Mouse (Mus musculus) c-Kit-negative CD71-positive TER-119-positive erythroid progenitor cells, embryonic 14.5 days (primary cell): ENCODE results near the gene Trim14.
"Not testable (repeated sequence)": the region's sequence is repeated elsewhere in the genome, so short reads cannot be mapped to it uniquely, and the experiment has no call there.

Source experiments
- DNase-seq: peaks from one replicate; pipeline ENCODE4 v3.0.0-alpha.2; 2013; ENCODE audit warnings: low read depth, low spot score

Gene Trim14

DNA sequence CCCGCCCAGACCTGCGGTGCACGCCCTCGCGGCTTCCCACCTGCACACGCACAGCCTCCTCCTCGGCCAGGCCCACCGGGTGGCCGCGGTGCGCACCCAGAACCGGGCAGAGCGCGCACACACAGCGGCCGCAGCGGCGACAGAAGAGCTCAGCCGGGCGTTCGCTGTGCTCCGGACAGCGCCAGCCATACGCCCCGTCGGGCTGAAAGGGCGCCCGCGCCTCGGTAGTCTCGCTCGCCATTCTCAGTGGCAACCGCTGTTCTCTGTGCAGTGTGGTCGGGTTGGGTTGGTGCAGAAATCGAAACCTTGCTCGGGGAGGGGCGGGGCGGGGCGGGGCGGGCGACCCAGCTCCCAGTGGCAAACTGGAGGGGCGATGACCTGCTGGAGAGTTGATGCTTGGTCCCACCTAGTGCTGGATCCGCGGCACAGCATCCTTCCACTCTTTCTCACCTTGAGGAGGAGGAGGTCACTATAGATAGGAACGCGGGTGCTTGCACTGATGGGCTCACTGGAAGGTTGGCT is at the start of gene Trim14:
TSS of gene Trim14 (minus strand) at position 302 of the 522 bp plus-strand sequence.
- no peak for DNase-seq

DNA sequence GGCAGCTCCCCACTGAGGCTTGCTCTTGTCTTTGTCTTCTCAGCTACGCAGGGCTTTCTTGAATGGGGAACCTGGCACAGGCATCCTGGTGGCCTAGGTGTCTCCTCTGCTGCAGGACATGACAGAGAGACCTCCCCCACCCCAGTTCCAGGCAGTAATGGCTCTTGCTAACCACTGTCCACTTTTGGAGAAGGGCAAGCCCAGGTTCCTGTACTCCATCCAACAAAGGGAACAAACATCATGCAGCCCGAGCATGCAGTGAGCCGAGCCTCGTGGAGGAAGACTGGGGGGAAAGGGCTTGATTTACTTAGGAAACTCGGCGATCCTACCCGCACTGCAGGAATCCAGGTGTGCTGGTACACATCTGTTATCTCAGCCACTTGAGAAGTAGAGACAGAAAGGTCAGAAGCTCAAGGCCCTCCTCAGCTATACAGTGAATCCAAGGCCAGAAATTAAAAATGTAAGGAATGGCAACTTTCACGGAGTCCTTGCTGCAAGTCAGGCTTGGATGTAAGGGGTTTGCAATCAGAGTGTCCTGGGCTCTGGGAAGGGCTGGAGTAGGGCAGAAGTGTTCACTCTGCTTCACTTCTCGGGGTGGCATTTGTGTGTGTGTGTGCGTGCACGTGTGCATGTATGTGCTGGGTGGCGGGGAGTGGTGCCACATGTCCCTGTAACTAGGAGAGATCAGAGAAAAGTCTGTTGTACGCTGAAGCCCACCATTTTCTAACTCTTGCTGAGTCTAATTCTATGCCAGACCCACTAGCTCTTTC is 49.3 kb upstream of the Trim14 start:
- no peak for DNase-seq

DNA sequence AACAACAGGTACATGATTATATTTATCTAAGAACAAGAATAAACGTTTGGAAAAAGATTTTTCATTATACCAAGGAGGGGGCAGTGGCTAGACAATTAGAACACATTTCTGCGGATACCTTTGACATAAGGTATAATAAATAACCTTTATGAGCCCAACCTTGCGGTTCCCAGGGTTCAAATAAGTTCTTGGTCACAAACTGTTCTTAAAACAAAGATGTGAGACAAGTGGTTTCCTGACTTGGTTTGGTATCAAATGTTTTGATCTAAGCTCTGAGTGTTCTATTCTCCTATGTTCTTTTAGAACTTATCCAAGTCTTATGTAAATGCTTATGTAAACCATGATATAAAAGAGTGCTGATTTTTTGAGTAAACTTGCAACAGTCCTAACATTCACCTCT is 48.6 kb upstream of the Trim14 start:
- not testable (repeated sequence) for DNase-seq

DNA sequence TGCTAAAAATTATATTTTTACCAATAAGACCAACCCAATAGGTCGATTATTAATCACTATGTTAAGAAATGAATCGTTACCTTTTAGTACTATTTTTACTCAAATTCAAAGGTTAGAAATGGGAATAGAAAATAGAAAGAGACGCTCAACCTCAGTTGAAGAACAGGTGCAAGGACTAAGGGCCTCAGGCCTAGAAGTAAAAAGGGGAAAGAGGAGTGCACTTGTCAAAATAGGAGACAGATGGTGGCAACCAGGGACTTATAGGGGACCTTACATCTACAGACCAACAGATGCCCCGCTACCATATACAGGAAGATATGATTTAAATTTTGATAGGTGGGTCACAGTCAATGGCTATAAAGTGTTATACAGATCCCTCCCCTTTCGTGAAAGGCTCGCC is 48.1 kb upstream of the Trim14 start:
- not testable (repeated sequence) for DNase-seq

DNA sequence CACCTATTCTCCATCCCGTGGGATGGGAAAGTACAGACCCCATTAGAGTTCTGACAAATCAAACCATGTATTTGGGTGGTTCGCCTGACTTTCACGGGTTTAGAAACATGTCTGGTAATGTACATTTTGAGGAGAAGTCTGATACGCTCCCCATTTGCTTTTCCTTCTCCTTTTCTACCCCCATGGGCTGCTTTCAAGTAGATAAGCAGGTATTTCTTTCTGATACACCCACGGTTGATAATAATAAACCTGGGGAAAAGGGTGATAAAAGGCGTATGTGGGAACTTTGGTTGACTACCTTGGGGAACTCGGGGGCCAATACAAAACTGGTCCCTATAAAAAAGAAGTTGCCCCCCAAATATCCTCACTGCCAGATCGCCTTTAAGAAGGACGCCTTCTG is 46.1 kb upstream of the Trim14 start:
- not testable (repeated sequence) for DNase-seq

DNA sequence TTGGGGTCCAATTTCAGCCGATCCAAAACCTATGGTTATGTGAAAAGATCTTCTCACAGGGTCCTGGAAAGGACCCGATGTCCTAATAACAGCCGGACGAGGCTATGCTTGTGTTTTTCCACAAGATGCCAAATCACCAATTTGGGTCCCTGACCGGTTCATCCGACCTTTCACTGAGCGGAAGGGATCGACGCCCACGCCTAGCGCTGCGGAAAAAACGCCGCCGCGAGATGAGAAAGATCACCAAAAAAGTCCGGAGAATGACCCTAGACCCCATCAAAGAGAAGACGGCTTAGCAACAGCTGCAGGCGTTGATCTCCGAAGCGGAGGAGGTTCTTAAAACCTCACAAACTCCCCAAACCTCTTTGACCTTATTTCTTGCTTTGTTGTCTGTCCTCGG is 45.6 kb upstream of the Trim14 start:
- not testable (repeated sequence) for DNase-seq

DNA sequence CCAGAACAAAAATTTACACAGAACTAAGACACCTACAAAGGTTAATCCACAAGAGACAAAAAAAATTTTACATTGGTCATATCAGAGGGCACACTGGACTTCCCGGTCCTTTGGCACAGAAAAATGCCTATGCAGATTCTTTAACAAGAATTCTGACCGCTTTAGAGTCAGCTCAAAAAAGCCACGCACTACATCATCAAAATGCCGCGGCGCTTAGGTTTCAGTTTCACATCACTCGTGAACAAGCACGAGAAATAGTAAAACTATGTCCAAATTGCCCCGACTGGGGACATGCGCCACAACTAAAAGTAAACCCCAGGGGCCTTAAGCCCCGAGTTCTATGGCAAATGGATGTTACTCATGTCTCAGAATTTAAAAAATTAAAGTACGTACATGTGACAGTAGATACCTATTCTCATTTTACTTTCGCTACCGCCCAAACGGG is 44.9 kb upstream of the Trim14 start:
- DNase-seq = not testable (repeated sequence)

DNA sequence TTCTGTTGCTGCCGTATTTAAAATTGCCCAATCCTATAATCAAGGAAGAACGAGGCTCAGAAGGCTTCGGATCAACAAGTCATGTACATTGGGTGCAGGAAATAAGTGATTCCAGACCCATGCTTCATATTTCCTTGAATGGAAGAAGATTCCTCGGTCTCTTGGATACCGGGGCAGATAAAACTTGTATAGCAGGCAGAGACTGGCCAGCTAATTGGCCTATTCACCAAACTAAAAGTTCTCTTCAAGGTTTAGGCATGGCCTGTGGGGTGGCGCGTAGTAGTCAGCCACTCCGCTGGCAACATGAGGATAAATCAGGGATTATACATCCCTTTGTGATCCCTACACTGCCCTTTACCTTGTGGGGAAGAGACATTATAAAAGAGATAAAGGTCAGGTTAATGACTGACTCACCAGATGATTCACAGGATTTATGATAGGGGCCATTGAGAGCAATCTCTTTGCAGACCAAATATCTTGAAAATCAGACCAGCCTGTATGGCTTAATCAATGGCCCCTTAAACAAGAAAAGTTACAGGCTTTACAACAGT is 42.9 kb upstream of the Trim14 start:
- DNase-seq = not testable (repeated sequence)

DNA sequence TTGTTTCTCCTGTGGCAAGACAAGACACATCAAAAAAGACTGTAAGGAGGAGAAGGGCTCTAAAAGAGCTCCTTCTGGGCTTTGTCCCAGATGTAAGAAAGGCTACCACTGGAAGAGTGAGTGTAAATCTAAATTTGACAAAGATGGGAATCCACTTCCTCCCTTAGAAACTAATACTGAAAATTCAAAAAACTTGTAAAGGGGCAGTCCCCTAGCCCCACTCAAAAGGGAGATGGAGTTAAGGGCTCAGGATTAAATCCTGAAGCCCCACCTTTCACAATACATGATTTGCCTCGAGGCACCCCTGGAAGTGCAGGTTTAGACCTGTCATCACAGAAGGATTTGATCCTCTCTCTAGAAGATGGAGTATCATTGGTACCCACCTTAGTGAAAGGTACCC is 42.3 kb upstream of the Trim14 start:
- no peak for DNase-seq

DNA sequence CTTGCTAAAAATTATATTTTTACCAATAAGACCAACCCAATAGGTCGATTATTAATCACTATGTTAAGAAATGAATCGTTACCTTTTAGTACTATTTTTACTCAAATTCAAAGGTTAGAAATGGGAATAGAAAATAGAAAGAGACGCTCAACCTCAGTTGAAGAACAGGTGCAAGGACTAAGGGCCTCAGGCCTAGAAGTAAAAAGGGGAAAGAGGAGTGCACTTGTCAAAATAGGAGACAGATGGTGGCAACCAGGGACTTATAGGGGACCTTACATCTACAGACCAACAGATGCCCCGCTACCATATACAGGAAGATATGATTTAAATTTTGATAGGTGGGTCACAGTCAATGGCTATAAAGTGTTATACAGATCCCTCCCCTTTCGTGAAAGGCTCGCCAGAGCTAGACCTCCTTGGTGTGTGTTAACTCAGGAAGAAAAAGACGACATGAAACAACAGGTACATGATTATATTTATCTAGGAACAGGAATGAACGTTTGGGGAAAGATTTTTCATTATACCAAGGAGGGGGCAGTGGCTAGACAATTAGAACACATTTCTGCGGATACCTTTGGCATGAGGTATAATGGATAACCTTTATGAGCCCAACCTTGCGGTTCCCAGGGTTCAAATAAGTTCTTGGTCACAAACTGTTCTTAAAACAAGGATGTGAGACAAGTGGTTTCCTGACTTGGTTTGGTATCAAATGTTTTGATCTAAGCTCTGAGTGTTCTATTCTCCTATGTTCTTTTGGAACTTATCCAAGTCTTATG is 39.8 kb upstream of the Trim14 start:
- not testable (repeated sequence) for DNase-seq

DNA sequence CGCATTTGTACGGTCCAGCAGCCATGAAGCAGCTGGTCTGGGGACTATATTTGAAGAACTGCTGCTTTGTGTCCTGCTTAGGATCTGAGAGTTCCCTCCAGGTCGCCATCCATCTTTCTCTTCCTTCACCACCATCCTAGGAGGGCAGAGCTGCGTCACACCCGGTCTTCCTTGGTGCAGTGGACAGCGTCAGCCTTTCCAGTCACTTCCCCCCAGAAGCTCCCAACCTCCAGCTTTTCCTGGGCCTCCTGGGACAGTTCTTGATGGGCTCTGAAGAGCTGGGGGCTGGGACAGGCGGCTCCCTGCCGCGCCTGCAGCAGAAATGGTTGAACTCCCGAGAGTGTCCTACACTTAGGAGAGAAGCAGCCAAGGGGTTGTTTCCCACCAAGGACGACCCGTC is 38.9 kb upstream of the Trim14 start:
- DNase-seq = no peak

DNA sequence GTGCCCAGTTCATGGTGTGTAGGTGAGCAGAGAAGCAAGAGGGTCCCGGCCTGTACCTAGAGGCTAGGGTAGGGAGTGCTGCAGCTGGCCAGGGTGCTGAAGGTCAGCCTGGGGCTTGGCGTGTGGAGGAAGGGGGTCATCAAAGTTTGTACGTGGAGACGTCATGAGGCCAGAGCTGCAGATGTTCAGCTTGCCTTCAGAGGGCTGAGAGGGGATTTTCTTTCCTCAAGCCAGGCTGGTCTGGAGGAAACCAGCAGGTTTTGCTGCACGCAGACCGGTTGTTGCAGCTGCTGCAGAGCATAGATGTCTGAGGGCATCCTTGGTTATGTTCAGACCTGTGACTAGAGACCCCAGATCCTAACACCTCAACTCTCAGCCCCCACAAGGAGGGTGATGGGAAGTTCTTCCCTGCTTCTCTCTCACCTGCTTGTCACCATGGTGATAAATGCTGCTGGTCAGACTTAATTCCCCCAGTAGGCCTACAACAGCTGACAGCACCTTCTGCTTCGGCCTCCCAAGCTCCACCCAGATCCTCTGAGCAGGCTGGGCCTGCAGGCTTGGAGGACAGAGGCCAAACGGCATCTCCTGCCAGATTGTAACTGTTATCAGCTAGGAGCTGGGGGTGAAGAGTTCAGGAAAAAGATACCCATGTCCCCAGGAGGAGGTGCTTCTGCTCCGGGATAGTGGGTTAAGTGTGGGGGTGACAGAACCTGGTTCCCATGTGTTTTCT is 38.2 kb upstream of the Trim14 start:
- no peak for DNase-seq

DNA sequence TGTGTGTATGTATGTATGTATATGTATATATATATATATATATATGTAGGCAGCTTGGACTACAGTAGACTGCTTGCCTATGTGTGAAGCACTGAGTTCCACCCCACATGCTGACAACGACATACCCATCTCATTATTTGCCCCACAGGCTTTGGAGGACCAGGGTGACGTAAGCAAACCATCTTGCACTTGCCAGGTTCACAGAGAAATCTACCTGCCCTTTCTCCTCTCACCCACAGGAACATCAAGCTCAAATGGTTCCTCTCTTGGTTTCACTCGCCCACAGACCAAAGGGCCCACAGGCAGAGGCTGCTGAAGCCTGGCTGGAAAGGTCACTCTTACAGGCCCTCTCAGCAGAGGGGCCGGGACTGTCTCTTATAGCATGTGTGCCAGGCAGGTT is 36.7 kb upstream of the Trim14 start:
- DNase-seq = no peak

DNA sequence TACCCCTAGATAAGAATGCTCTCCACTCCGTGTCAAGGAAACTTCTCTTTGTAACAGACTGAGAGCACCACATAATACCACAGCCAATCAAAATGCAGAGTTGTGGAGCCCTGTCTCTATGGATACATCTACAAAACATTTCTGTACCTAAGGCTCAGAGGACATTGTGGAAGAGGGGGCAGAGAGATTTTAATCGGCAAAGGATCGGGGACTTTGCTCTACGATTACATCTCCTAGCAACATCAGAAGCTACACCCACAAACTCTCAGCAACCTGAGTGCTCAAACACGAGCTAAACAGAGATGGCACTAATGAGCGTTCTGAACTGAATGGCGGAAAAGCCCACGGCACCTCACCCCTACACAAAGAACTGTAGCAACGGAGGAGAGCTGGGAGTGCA is 35.8 kb upstream of the Trim14 start:
- no peak for DNase-seq

DNA sequence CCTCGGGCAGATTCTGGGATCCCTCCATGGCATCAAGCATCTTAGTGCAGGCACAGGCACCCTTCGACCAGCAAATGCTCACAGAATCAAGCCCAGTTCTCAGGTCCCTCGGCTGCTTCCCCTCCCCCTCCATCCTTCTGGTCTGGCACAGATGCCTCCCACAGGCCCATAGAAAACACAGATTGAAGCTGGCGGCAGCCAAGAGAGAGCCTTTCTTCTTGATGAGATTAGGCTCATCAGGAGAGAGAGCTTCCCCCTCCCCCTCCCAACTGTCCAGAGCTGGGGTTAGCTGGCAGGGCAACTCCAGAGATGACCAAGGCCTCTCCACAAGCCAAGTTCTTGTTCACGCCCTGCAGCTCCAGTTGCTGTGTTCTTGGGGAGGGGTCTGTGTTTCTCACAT is 33.7 kb upstream of the Trim14 start:
- DNase-seq = no peak

DNA sequence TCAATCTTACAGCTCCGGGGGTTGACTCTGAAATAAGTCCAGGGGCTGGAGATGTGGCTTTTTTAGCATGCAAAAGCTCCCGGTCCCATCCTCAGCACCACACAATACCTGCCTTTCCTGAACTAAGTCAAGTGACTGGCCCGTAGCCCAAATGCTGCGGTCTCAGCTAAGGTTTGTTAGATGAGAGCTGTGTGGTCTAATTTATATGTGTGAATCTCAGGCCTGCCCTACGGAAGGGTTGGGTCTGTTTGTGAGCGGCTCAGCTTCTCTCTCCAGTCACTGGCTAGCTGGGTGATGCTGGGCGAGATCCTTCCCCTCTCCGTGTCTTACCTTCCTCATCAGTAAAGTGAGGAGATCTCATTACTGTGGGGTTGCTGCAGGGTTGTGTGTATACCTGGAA is 32.2 kb upstream of the Trim14 start:
- DNase-seq = no peak

DNA sequence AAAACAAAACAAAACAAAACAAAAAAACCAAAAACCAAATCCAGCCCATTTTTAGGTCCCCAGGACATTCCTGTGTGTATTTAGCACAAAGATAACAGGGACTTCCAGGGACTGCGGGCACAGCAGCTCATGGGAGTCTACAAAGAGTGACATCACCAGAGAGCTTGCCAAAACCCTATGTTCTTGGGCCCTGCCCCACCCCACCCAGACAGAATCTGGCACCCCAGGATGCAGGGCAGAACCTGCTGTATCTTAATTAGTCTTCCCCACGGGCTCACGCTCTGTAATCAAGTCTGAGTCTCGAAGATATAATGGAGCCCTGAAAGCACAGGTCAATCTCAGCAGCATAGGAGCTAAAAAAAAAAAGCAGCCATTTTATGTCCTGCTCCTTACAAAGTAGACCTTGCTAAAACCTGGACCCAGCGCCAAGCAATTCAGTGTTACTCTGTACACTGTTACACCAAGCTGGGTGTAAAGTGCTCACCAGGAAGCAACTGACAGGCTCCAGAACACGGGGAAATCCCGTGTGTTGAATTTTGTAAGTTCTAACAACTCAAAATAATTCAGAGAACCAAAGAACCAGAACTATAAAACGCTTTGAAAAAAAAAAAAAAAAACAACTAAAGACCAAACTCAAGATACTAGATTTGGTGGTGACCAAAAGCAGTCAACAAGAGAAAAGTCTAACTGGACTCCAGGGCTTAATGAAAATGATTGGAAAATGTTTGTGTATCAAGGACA is 31.2 kb upstream of the Trim14 start:
- no peak for DNase-seq

DNA sequence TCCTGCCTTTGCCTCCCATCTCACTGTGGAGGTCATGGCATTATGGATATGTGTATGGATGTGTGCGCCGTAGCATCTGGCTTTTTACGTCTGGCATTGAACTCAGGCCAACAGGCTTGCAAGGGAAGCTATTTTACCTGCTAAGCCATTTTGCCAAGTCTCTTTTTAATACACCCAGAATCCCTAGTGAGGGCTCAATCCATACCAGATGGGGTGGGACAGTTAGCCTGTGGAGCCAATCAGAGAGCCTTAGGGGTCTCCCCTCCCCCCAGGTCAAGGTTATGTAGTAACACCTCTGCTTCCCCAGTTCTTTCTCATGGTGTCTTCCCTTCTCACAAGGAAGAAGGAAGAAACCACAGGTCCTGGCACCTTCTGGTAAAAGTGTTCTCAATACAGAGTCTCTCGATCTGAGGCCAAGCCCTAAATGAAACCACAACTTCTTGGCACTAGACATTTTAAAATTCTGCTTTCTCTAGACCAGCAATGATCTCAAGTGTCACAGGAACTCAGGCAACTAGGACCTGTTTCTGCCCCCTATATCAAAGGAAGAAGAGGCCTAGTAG is 29.5 kb upstream of the Trim14 start:
- no peak for DNase-seq

DNA sequence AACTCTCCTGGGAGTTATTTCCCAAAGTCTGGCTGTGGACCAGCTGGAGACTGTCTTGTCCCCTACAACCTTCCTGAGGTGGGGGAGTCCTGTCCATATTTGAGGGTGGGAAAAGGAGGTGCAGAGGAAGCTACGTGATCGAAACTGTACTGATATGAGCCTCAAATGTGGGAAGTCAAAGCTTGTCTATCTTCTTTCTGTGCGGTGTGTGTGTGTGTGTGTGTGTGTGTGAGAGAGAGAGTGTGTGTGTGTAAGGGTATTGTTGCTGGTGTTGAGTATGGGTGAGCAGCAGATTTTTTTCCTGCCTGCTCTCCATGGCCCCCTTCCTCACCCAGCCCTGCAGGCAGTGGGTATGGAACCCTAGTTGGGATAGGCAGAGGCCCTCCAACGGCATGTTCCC is 28.3 kb upstream of the Trim14 start:
- no peak for DNase-seq

DNA sequence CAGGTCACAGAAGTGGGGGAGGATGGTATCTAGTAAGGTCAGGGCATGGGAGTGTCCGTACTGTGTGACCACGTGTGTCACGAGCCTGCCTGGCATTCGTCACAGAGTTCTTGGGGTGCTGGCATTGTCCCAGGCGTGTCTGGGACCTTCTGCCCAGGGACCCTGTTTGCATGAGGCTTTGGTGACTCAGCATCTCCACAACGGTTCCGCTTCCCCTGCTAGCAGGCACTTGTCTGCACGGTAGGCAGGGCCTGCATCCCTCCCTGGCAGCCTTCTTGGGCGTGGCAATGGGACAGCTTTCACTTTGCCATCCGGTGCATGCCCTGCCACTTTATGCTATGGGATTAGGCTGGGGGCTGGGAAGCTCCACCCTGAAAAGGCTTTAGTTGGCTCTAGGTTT is 27.9 kb upstream of the Trim14 start:
- no peak for DNase-seq

DNA sequence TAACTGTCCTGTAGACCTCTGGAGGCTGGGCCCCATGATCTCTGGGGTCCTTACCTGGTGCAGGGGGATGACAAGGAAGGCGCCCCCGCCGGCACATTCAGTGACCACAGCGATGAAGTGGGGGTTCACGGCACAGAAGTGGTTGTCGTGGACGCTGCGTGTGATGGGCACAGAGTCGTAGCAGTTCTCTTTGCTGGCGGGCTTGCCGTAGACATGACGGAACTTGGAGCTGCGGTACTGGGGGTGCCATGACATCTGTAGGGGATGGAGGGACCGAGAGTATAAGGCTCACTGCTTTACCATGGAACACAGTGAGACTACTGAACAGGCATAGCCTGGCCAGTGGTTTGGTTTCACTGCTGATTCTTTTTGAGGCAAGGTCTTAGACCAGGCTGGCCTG is 26.9 kb upstream of the Trim14 start:
- no peak for DNase-seq
